Mouse (Mus musculus): ENCODE measurements around the gene Serpinb6d.

Gene Serpinb6d

GRCm38 (mm10) chr13:33661105-33661504 is at the start of gene Serpinb6d:
Gene Serpinb6d, plus strand, starts transcription at chr13:33661405.
- DNase-seq (ENCODE audit: low spot score in 2 of 2): no peak

- no peak for DNase-seq (ENCODE audit: low spot score in 2 of 2)
Observed at GRCm38 (mm10) chr13:33622921-33623320, 38.3 kb upstream of the Serpinb6d start.

- DNase-seq (ENCODE audit: low spot score in 2 of 2): no peak
Observed at GRCm38 (mm10) chr13:33642540-33642939, 18.7 kb upstream of the Serpinb6d start.

GRCm38 (mm10) chr13:33662550-33662949 is 1.3 kb downstream of the Serpinb6d start:
- DNase-seq (ENCODE audit: low spot score in 2 of 2): no peak

GRCm38 (mm10) chr13:33720296-33720695 is 59.1 kb downstream of the Serpinb6d start:
- DNase-seq (ENCODE audit: low spot score in 2 of 2): no peak
